Mouse (Mus musculus): ENCODE data around the gene Pigt.

Pigt gene

GRCm38 (mm10) chr2:164496847-164497690 lies at the start of gene Pigt:
TSS of gene Pigt (plus strand) at chr2:164497520.
- peak; percentile 63 for DNase-seq (ENCODE audit: extremely low read depth, low read depth)

GRCm38 (mm10) chr2:164448140-164448539 lies 49.2 kb upstream of the Pigt start:
- no peak for DNase-seq (ENCODE audit: extremely low read depth, low read depth)

DNA sequence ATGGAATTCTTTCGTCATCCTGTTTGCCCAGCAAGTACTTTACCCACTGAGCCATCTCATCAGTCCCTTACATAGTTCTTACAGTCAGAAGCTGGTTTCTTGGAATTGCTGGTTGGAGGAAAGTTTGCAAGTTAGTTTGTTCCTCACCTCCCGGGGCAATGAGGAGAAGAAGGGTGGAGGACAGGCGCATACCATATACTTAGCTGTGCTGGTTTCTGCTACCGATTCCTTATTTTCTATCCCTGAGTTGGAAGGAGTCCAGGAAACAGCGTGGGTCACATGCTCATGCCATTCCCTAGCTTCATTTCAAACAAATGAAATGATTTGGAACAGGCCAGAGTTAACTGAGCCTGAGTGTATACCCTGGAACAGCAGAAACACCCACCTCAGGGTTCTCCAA lies 48.4 kb upstream of the Pigt start:
- no peak for DNase-seq (ENCODE audit: extremely low read depth, low read depth)

DNA sequence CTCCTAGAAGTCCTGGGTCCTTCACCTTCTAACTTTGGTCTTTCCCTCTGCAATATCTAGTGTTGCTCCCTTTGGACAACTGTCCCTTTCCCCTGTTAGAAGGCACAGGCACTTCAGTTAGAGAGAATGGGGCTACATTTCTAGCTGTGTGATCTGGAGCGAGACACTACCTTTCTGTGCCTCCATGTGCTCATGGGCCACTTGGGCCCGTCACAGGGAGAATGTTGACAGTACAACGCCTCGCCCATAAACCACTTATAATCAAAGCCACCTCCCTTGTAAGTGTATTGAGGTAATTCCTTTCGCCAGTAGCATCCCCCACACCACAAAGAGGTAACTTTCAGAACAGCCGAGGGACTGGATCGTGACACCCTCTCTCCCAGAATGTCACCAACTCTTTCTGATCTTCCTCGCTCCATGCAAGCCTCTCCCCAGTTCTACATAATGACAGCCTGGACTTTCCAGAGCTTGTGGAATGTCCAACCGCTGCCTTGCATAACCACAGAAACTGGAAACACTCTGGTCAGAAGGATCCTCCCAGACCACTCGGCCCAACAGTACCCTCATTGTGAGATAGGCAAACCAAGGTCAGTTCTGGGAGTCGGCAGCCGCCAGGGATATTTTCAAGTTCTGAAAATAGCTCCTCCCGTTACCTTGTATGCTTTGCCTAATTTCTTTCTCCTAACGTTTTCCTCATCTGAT lies 47.8 kb upstream of the Pigt start:
- DNase-seq (ENCODE audit: extremely low read depth, low read depth), result no peak

GRCm38 (mm10) chr2:164452000-164452676 lies 45.2 kb upstream of the Pigt start:
- no peak for DNase-seq (ENCODE audit: extremely low read depth, low read depth)

GRCm38 (mm10) chr2:164453047-164453757 lies 44.1 kb upstream of the Pigt start:
- no peak for DNase-seq (ENCODE audit: extremely low read depth, low read depth)

- no peak for DNase-seq (ENCODE audit: extremely low read depth, low read depth)
Measured at GRCm38 (mm10) chr2:164453887-164454500, 43.3 kb upstream of the Pigt start.

DNA sequence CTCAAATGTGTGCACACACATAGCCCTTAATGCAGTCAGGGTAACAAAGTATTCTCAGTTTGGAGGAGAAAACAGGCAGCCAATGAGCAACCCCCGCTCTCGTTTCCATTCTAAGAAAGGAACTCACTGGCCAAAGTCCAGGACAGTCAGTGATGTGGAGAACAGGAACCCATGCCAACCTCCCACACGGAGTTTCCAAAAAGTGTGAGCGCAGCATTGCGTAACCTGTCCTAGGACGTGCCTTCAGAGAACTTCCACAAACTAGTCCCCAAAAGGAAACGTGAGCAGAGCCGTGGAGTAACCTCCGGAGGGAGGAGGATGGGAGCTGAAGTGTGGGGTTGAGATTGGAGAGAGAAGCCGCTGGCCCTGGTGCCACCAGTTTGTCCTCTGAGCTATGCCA lies 42.5 kb upstream of the Pigt start:
- DNase-seq (ENCODE audit: extremely low read depth, low read depth), result no peak

GRCm38 (mm10) chr2:164455421-164456190 lies 41.7 kb upstream of the Pigt start:
- DNase-seq (ENCODE audit: extremely low read depth, low read depth), result no peak

- DNase-seq (ENCODE audit: extremely low read depth, low read depth), result no peak
Measured at GRCm38 (mm10) chr2:164456413-164456812, 40.9 kb upstream of the Pigt start.

DNA sequence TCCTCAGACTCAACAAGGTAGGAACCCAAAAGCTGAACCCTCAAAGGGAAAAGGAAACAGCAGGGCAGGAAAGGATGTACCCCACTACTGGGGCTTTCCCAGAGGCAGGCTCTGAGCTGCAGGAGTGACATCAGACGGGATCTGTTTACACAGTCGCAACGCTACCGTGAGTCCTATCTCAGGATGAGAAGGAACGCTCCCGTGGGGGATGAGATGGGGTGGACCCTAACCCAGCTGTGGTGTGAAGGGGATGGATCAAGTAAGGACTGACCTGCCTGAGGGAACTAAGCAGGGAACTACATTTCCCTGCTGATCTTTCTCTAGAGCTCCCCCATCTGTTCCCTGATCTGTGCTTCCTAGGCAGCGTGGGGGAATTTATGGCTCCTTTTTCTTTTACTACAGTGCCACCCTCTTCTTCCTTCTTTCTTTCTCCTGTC lies 40.4 kb upstream of the Pigt start, which contains the start of gene Sys1:
Gene Sys1, plus strand, starts transcription at position 101 of the 437 bp plus-strand sequence.
- no peak for DNase-seq (ENCODE audit: extremely low read depth, low read depth)

DNA sequence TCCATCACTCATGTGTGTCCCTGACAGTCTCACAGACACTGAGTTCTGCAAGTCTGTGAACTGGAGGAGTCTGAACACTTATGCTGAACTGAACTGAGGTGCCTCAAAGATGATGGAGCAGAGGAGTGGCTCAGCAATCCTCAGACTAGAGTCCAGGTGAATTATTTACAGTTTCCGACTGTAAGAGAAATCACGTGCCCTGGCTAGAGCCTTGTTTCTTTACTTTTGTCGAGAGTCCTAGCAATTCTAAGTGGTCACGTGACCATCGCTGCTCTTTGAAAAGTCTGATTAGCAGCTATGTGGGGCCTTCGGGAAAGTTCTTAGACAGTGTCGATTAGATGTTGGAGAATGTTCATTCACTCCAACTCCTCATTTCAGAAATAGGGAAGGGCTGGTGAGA lies 39.4 kb upstream of the Pigt start:
- DNase-seq (ENCODE audit: extremely low read depth, low read depth), result no peak

DNA sequence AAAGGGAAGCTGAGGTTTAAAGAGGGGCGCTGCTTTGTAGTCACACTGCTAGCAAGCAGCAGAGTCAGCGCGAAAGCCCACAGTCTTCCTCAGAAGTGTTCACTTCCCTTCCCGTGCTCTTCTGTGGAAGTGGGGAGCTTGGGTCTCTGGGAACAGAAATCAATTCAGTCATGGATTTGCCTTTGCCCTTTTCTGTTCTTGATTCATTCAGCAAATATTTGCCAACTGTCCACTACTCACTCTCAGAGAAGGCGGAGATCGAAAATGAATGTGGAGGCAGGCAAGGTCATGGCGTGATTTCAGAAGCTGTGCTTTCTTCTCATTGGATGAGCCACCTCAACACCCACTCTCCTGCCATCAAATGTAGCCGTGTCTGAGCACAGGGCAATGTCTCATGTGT lies 38.8 kb upstream of the Pigt start:
- DNase-seq (ENCODE audit: extremely low read depth, low read depth), result no peak

DNA sequence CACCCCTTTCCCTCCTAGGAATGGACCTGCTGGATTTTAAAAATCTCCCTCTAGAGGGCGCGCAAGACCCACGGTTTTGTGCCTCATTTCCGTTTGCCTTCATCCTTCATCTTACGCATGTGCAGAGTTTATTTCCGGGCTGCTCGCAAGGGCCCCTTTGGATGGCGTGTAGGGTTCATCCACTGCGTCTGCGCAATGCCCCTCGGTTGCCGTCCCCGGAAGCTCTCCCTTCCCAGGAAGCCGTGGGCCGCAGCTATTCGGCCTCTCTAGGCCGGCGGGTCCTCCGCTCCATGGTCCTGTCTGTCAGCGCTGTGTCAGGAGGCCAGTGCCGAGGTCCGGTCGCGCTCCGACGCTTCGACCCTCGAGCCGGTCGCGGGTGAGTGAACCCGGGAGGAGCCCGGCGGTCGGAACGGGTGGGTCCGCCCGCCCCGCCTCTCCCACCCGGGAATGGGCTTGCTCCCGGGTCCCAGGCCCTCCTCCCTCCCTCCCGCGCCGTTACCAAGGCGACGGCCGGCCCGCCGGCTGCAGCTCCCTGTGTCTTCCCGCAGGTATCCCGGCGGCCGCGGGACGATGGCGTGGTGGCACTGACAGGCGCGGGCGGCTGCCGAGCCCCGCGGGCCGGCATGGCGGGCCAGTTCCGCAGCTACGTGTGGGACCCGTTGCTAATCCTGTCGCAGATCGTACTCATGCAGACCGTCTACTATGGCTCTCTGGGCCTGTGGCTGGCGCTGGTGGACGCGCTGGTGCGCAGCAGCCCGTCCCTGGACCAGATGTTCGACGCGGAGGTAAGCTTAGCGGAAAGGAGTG lies 36.4 kb upstream of the Pigt start, which contains the start of gene Gm20458:
Gene Gm20458, plus strand, starts transcription at position 223 of the 807 bp plus-strand sequence.
- DNase-seq (ENCODE audit: extremely low read depth, low read depth), result peak; percentile 93

DNA sequence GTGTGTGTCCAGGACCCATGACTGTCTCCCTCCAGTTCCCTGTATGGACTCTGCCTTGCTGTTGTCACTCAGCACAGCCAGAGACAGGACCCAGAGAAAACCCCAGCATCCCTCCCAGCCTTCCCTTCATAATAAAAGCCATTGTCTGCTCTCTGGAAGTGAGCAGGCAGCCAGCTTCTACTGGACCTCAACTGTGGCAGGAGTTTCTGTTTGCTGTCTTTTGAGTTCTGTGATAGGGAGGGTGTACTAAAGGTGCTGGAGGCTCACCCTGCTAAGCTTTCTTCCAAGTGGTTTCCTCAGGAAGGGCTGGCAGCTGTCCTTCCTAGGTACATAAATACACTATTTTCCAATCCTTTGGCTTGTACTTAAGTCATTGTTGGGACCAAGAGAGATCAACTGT lies 32.2 kb upstream of the Pigt start:
- DNase-seq (ENCODE audit: extremely low read depth, low read depth), result no peak

DNA sequence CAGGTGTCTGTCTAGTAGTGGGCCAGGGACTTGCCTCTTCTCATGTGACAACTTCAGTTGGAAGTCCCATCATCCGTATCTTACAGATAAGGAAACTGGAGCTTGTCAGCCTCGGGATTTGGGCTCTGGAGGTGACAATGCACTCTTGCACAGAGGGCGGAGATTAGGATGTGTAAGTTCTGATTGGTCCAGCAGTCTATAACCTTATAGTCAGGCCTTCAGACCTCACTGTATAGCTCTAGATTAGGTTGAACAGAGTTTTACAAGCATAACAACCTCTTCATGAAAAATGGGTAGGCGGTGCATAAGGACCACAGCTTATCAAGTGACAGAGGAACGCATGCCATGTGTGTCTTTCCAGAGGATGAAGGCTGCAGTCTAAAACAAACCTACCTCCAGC lies 30.5 kb upstream of the Pigt start:
- DNase-seq (ENCODE audit: extremely low read depth, low read depth), result no peak

DNA sequence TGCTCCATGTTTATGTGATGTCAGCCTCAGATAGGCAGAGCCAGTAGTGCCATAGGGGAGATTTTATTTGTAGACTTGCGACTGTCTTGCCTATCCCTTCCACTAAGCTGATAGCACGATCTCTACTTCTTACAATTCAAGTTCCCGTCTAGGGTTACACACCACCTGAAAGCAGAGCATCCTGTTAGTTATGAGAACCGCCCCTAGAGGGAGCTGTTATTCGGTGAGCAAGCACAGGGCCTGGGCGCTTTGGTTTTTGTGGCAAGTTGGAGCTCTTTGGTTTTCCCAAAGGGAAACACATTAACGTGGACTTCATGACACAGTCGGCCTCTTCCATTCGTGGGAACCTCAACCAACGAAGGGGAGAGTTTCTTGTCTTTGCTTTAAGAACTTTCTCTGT lies 27.1 kb upstream of the Pigt start:
- DNase-seq (ENCODE audit: extremely low read depth, low read depth), result peak; percentile 40

GRCm38 (mm10) chr2:164473624-164474023 lies 23.7 kb upstream of the Pigt start, which contains the start of gene Trp53tg5:
TSS of gene Trp53tg5 (minus strand) at chr2:164473724.
- DNase-seq (ENCODE audit: extremely low read depth, low read depth), result no peak

DNA sequence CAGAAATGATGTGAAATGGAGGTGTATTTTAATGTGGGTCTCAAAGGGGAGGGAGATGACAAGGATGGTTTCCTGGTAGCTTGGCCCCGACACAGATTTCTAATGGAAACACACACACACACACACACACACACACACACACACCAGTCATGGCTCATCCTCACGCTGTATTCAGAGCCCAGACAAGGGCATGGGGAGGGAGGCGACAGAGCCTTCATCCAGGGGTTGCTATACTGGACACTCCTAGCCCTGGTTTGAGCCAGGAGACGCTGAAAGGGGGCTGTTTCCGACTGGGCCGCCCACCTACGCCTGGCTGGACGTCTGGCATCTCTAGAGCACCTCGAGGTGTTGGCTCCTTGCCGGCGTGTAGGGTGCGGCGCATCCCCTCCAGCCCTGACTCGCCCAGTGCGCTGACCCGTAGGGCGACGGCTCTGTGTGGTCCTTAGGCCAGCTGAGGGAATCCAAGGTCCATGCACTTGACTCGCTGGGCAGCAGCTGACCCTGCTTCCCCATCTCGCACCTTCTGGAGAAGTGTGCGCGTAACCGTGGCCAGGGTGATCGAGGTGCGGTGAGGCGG lies 11.6 kb upstream of the Pigt start, which contains the start of gene Dbndd2:
Gene Dbndd2, plus strand, starts transcription at position 426 of the 577 bp plus-strand sequence.
- no peak for DNase-seq (ENCODE audit: extremely low read depth, low read depth)

All from MEL-GATA-1-ER (cell line).